Mouse (Mus musculus): ENCODE data around the gene Agap2. TPM values are rescaled to one million over a fixed set of nuclear protein-coding genes. Genes with fewer than 3 reads are reported as not detected.
A peak's percentile ranks its signal among the peaks of the same experiment; 100 is the strongest.
"Not testable (repeated sequence)": the region's sequence is repeated elsewhere in the genome, so short reads cannot be mapped to it uniquely, and the experiment has no call there.

The Agap2 gene
- polyA plus RNA-seq, 1 experiment, result 0.85 TPM

GRCm38 (mm10) chr10:127061085-127061484 is 14.0 kb upstream of the Agap2 start:
- Histone ChIP-seq H3K9ac (ENCODE audit: low read depth, poor library complexity, severe bottlenecking) (0 out of 2 replicates have a peak overlapping the region, but pooled peaks have one; percentile 9), H3K27ac (ENCODE audit: insufficient read depth, low read length) (no peak overlapping the region), H3K9me3 (replicated peaks; ENCODE audit: control insufficient read depth, insufficient read depth, low read length, poor library complexity, severe bottlenecking) (no peaks in the 10 kb centered on the region), H3K36me3 (ENCODE audit: control insufficient read depth, insufficient read depth, low read length, poor library complexity, severe bottlenecking) (peaks cover 19% of the 10 kb centered on the region), H3K4me1 (ENCODE audit: control insufficient read depth, insufficient read depth, low read length) (peaks cover 2% of the 10 kb centered on the region), H3K27me3 (ENCODE audit: control insufficient read depth, insufficient read depth, low read length, poor library complexity, severe bottlenecking) (no peaks in the 10 kb centered on the region), H3K4me3 (ENCODE audit: low read depth, low read length) (no peak overlapping the region)
- no peak for TF ChIP-seq CTCF (IDR thresholded peaks at IDR 0.05; ENCODE audit: low read depth, low read length)
- TF ChIP-seq EP300 (IDR thresholded peaks at IDR 0.05; ENCODE audit: insufficient read depth, low read depth, low read length), result no peak
- TF ChIP-seq POLR2A (IDR thresholded peaks at IDR 0.05; ENCODE audit: insufficient read depth, low read length), result no peak

- H3K4me1 ChIP-seq (ENCODE audit: control insufficient read depth, insufficient read depth, low read length), result peaks cover 2% of the 10 kb centered on the region
- H3K4me3 ChIP-seq (ENCODE audit: low read depth, low read length), result no peak overlapping the region
- no peak overlapping the region for H3K9ac ChIP-seq (ENCODE audit: low read depth, poor library complexity, severe bottlenecking)
- TF ChIP-seq EP300 (IDR thresholded peaks at IDR 0.05; ENCODE audit: insufficient read depth, low read depth, low read length) (no peak), POLR2A (IDR thresholded peaks at IDR 0.05; ENCODE audit: insufficient read depth, low read length) (no peak), CTCF (IDR thresholded peaks at IDR 0.05; ENCODE audit: low read depth, low read length) (no peak)
- no peaks in the 10 kb centered on the region for H3K9me3 ChIP-seq (replicated peaks; ENCODE audit: control insufficient read depth, insufficient read depth, low read length, poor library complexity, severe bottlenecking)
- no peak overlapping the region for H3K27ac ChIP-seq (ENCODE audit: insufficient read depth, low read length)
- no peaks in the 10 kb centered on the region for H3K27me3 ChIP-seq (ENCODE audit: control insufficient read depth, insufficient read depth, low read length, poor library complexity, severe bottlenecking)
- peaks cover 18% of the 10 kb centered on the region for H3K36me3 ChIP-seq (ENCODE audit: control insufficient read depth, insufficient read depth, low read length, poor library complexity, severe bottlenecking)
Observed at GRCm38 (mm10) chr10:127061513-127061912, 13.6 kb upstream of the Agap2 start.

GRCm38 (mm10) chr10:127062101-127062500 is 13.0 kb upstream of the Agap2 start:
- H3K4me1 ChIP-seq (ENCODE audit: control insufficient read depth, insufficient read depth, low read length); H3K4me3 ChIP-seq (ENCODE audit: low read depth, low read length); H3K27me3 ChIP-seq (ENCODE audit: control insufficient read depth, insufficient read depth, low read length, poor library complexity, severe bottlenecking); H3K27ac ChIP-seq (ENCODE audit: insufficient read depth, low read length); H3K9ac ChIP-seq (ENCODE audit: low read depth, poor library complexity, severe bottlenecking); H3K9me3 ChIP-seq (replicated peaks; ENCODE audit: control insufficient read depth, insufficient read depth, low read length, poor library complexity, severe bottlenecking): not testable (repeated sequence)
- peaks cover 24% of the 10 kb centered on the region for H3K36me3 ChIP-seq (ENCODE audit: control insufficient read depth, insufficient read depth, low read length, poor library complexity, severe bottlenecking)

- Histone ChIP-seq H3K27me3 (ENCODE audit: control insufficient read depth, insufficient read depth, low read length, poor library complexity, severe bottlenecking) (no peaks in the 10 kb centered on the region), H3K4me3 (ENCODE audit: low read depth, low read length) (no peak overlapping the region), H3K36me3 (ENCODE audit: control insufficient read depth, insufficient read depth, low read length, poor library complexity, severe bottlenecking) (peaks cover 28% of the 10 kb centered on the region), H3K9me3 (replicated peaks; ENCODE audit: control insufficient read depth, insufficient read depth, low read length, poor library complexity, severe bottlenecking) (no peaks in the 10 kb centered on the region), H3K27ac (ENCODE audit: insufficient read depth, low read length) (no peak overlapping the region), H3K9ac (ENCODE audit: low read depth, poor library complexity, severe bottlenecking) (no peak overlapping the region), H3K4me1 (ENCODE audit: control insufficient read depth, insufficient read depth, low read length) (peaks cover 2% of the 10 kb centered on the region)
- no peak for TF ChIP-seq POLR2A (IDR thresholded peaks at IDR 0.05; ENCODE audit: insufficient read depth, low read length)
- TF ChIP-seq EP300 (IDR thresholded peaks at IDR 0.05; ENCODE audit: insufficient read depth, low read depth, low read length), result no peak
- no peak for TF ChIP-seq CTCF (IDR thresholded peaks at IDR 0.05; ENCODE audit: low read depth, low read length)
Observed at GRCm38 (mm10) chr10:127062503-127062902, 12.6 kb upstream of the Agap2 start.

- TF ChIP-seq CTCF (IDR thresholded peaks at IDR 0.05; ENCODE audit: low read depth, low read length), result no peak
- peak; percentile 81 for TF ChIP-seq EP300 (IDR thresholded peaks at IDR 0.05; ENCODE audit: insufficient read depth, low read depth, low read length)
- H3K9ac ChIP-seq (ENCODE audit: low read depth, poor library complexity, severe bottlenecking), result peak within 1 kb of the TSS; percentile 88
- peaks cover 2% of the 10 kb centered on the region for H3K4me1 ChIP-seq (ENCODE audit: control insufficient read depth, insufficient read depth, low read length)
- H3K36me3 ChIP-seq (ENCODE audit: control insufficient read depth, insufficient read depth, low read length, poor library complexity, severe bottlenecking), result peaks cover 36% of the 10 kb centered on the region
- H3K27me3 ChIP-seq (ENCODE audit: control insufficient read depth, insufficient read depth, low read length, poor library complexity, severe bottlenecking), result no peaks in the 10 kb centered on the region
- peak within 1 kb of the TSS; percentile 29; the same call in 1 of the 2 replicates for H3K27ac ChIP-seq (ENCODE audit: insufficient read depth, low read length)
- H3K9me3 ChIP-seq (replicated peaks; ENCODE audit: control insufficient read depth, insufficient read depth, low read length, poor library complexity, severe bottlenecking), result no peaks in the 10 kb centered on the region
- peak within 1 kb of the TSS; percentile 82 for H3K4me3 ChIP-seq (ENCODE audit: low read depth, low read length)
Observed at GRCm38 (mm10) chr10:127063239-127063872, 11.7 kb upstream of the Agap2 start, which contains the start of gene Cdk4. Gene Cdk4, plus strand, starts transcription at chr10:127063534.

GRCm38 (mm10) chr10:127063913-127064870 is 10.9 kb upstream of the Agap2 start:
- no peaks in the 10 kb centered on the region for H3K9me3 ChIP-seq (replicated peaks; ENCODE audit: control insufficient read depth, insufficient read depth, low read length, poor library complexity, severe bottlenecking)
- H3K9ac ChIP-seq (ENCODE audit: low read depth, poor library complexity, severe bottlenecking), result peak overlapping the region; percentile 88
- no peak for TF ChIP-seq EP300 (IDR thresholded peaks at IDR 0.05; ENCODE audit: insufficient read depth, low read depth, low read length)
- peak overlapping the region; percentile 54; the same call in 1 of the 2 replicates for H3K27ac ChIP-seq (ENCODE audit: insufficient read depth, low read length)
- peak overlapping the region; percentile 82 for H3K4me3 ChIP-seq (ENCODE audit: low read depth, low read length)
- H3K27me3 ChIP-seq (ENCODE audit: control insufficient read depth, insufficient read depth, low read length, poor library complexity, severe bottlenecking), result no peaks in the 10 kb centered on the region
- peaks cover 39% of the 10 kb centered on the region for H3K36me3 ChIP-seq (ENCODE audit: control insufficient read depth, insufficient read depth, low read length, poor library complexity, severe bottlenecking)
- H3K4me1 ChIP-seq (ENCODE audit: control insufficient read depth, insufficient read depth, low read length), result peaks cover 2% of the 10 kb centered on the region

Data from ES-Bruce4 (cell line).